Comparison of ENCODE assay signal across 10 mouse cellular contexts in genomic region chr17:29463627-29464026, GRCm38 (mm10). TPM values are rescaled to one million over a fixed set of nuclear protein-coding genes. Genes with fewer than 3 reads are reported as not detected.
A peak's percentile ranks its signal among the peaks of the same experiment; 100 is the strongest.
DNase-seq lines count a peak whose midpoint lies in the region; ATAC-seq and TF ChIP-seq lines count a peak whose summit lies in the region.
"Had no signal": no experiment of that assay in that cellular context is flagged by ENCODE, and none has a peak within 500 bp of the region (broad histone marks: within the 10 kb centered on the region; RNA-seq: fewer than 3 reads in every experiment).

No protein-coding gene starts in this region.

- no peak for TF ChIP-seq EP300 in lung, postnatal 0 days (IDR thresholded peaks at IDR 0.05)
- TF ChIP-seq EP300 in stomach, postnatal 0 days (optimal IDR thresholded peaks at IDR 0.05): no peak

- H3K4me3 ChIP-seq in lung, postnatal 0 days (ENCODE audit: low read depth, low read length): peak overlapping the region; percentile 20; the same call in 1 of the 2 replicates
- H3K4me3 ChIP-seq in forebrain, postnatal 0 days (ENCODE audit: low read depth, low read length): peak overlapping the region; percentile 24
- peak overlapping the region; percentile 20 for H3K4me3 ChIP-seq in liver, embryonic 12.5 days
- H3K4me3 ChIP-seq in stomach, postnatal 0 days (ENCODE audit: low read depth, low read length): peak overlapping the region; percentile 17

- DNase-seq in lung, postnatal 0 days (ENCODE audit: low spot score): peak; percentile 37
- DNase-seq in lung, adult 18-20 months: no peak
- DNase-seq in forebrain, postnatal 0 days: no peak
- no peak for DNase-seq in stomach, postnatal 0 days (ENCODE audit: low spot score)
- no peak for DNase-seq in adrenal gland, postnatal 10 days
- no peak for DNase-seq in cerebellum, postnatal 25 days
- no peak for DNase-seq in thymus, postnatal 0 days (ENCODE audit: low spot score)
- DNase-seq: cerebellum, adult 9-10 months; kidney, adult 11 months had no signal

- no peaks in the 10 kb centered on the region for H3K9me3 ChIP-seq in lung, postnatal 0 days (ENCODE audit: low read length)
- no peaks in the 10 kb centered on the region for H3K9me3 ChIP-seq in forebrain, postnatal 0 days (ENCODE audit: low read length)
- no peaks in the 10 kb centered on the region for H3K9me3 ChIP-seq in liver, embryonic 12.5 days (replicated peaks)
- no peaks in the 10 kb centered on the region for H3K9me3 ChIP-seq in stomach, postnatal 0 days (ENCODE audit: control insufficient read depth, low read length)

- no peak for TF ChIP-seq CTCF in lung, postnatal 0 days (IDR thresholded peaks at IDR 0.05)
- no peak for TF ChIP-seq CTCF in forebrain, postnatal 0 days (IDR thresholded peaks at IDR 0.05; ENCODE audit: low read depth)
- TF ChIP-seq CTCF in stomach, postnatal 0 days (IDR thresholded peaks at IDR 0.05; ENCODE audit: low read depth): no peak

- H3K9ac ChIP-seq in lung, postnatal 0 days (replicated peaks; ENCODE audit: low read depth): peak overlapping the region; percentile 26; the same call in 1 of the 2 replicates
- peak overlapping the region; percentile 14; the same call in 1 of the 2 replicates for H3K9ac ChIP-seq in forebrain, postnatal 0 days
- no peak overlapping the region for H3K9ac ChIP-seq in liver, embryonic 12.5 days
- H3K9ac ChIP-seq in stomach, postnatal 0 days (ENCODE audit: low read length): peak overlapping the region; percentile 41

- ATAC-seq in lung, postnatal 0 days: no peak; the same call in 1 of the 2 replicates
- ATAC-seq in forebrain, postnatal 0 days: no peak
- ATAC-seq in liver, embryonic 12.5 days: no peak
- ATAC-seq in stomach, postnatal 0 days (ENCODE audit: low FRiP score, low TSS enrichment): peak; percentile 49; the same call in 1 of the 2 replicates

- H3K36me3 ChIP-seq in lung, postnatal 0 days (ENCODE audit: insufficient read depth, low read length): no peaks in the 10 kb centered on the region
- no peaks in the 10 kb centered on the region for H3K36me3 ChIP-seq in forebrain, postnatal 0 days (ENCODE audit: insufficient read depth)
- H3K36me3 ChIP-seq in liver, embryonic 12.5 days: no peaks in the 10 kb centered on the region
- no peaks in the 10 kb centered on the region for H3K36me3 ChIP-seq in stomach, postnatal 0 days (ENCODE audit: control insufficient read depth, insufficient read depth, low read length)

- peaks cover 8% of the 10 kb centered on the region; the same call in 1 of the 2 replicates for H3K4me1 ChIP-seq in lung, postnatal 0 days (ENCODE audit: insufficient read depth, low read depth, low read length)
- 0 out of 2 replicates have a peak, but pooled peaks cover 4% of the 10 kb centered on the region for H3K4me1 ChIP-seq in forebrain, postnatal 0 days (ENCODE audit: insufficient read depth)
- H3K4me1 ChIP-seq in liver, embryonic 12.5 days: peaks cover 52% of the 10 kb centered on the region
- H3K4me1 ChIP-seq in stomach, postnatal 0 days (replicated peaks; ENCODE audit: control insufficient read depth, insufficient read depth): peaks cover 6% of the 10 kb centered on the region; the same call in 1 of the 2 replicates

- WGBS in lung, postnatal 0 days: 19% methylated on average over 13 of the region's 13 CpGs
- 24% methylated on average over 13 of the region's 13 CpGs for WGBS in forebrain, postnatal 0 days
- 14% methylated on average over 13 of the region's 13 CpGs for WGBS in liver, embryonic 12.5 days (ENCODE audit: insufficient replicate concordance)
- WGBS in stomach, postnatal 0 days: 19% methylated on average over 13 of the region's 13 CpGs

- H3K4me2 ChIP-seq in lung, postnatal 0 days (replicated peaks; ENCODE audit: low read depth, low read length): peak overlapping the region; percentile 49
- peak overlapping the region; percentile 49 for H3K4me2 ChIP-seq in forebrain, postnatal 0 days (ENCODE audit: low read depth)
- H3K4me2 ChIP-seq in liver, embryonic 12.5 days: peak overlapping the region; percentile 43
- H3K4me2 ChIP-seq in stomach, postnatal 0 days (replicated peaks; ENCODE audit: low read depth): peak overlapping the region; percentile 47

- H3K27me3 ChIP-seq in lung, postnatal 0 days (replicated peaks; ENCODE audit: insufficient read depth, low read length): no peaks in the 10 kb centered on the region
- no peaks in the 10 kb centered on the region for H3K27me3 ChIP-seq in forebrain, postnatal 0 days (ENCODE audit: insufficient read depth, low read length)
- H3K27me3 ChIP-seq in liver, embryonic 12.5 days (replicated peaks): peaks cover 100% of the 10 kb centered on the region
- no peaks in the 10 kb centered on the region; the same call in 1 of the 2 replicates for H3K27me3 ChIP-seq in stomach, postnatal 0 days (ENCODE audit: control insufficient read depth, insufficient read depth, low read length)

- peak overlapping the region; percentile 74 for H3K27ac ChIP-seq in lung, postnatal 0 days (ENCODE audit: low read length)
- no peak overlapping the region for H3K27ac ChIP-seq in forebrain, postnatal 0 days (ENCODE audit: low read depth, low read length)
- H3K27ac ChIP-seq in liver, embryonic 12.5 days: peak overlapping the region; percentile 34; the same call in 1 of the 2 replicates
- H3K27ac ChIP-seq in stomach, postnatal 0 days (replicated peaks): peak overlapping the region; percentile 78

RNA-seq across cellular contexts. Expression of gene Pim1, which starts 26.9 kb away (rescaled TPM):
- 30.0 and 49.5 TPM in 2 replicates for polyA plus RNA-seq in lung, postnatal 0 days (2015; fragmentation: Nextera tagmentation; extraction: Ambion mirVana)
- 8.7 and 14.6 TPM in 2 replicates for total RNA-seq in forebrain, postnatal 0 days (2014; rRNA removed)
- polyA plus RNA-seq in forebrain, postnatal 0 days (2015; fragmentation: Nextera tagmentation; extraction: Ambion mirVana): 10.3 and 12.0 TPM in 2 replicates
- polyA plus RNA-seq in liver, embryonic 12.5 days (2016; fragmentation: Nextera tagmentation; extraction: Ambion mirVana): 112 and 114 TPM in 2 replicates
- 28.6 and 32.8 TPM in 2 replicates for polyA plus RNA-seq in stomach, postnatal 0 days (2015; fragmentation: Nextera tagmentation; extraction: Ambion mirVana)
- total RNA-seq in adrenal gland, postnatal 10 days (2021): 100 to 1,000 TPM in 1 of 2 experiments, 10 to 100 TPM in 1; 73.4 to 104 TPM
- polyA plus RNA-seq in thymus, postnatal 0 days (2015; fragmentation: Nextera tagmentation; extraction: Ambion mirVana): 78.6 and 81.4 TPM in 2 replicates
